Mouse (Mus musculus): ENCODE results near the gene D630045J12Rik. TPM values are rescaled to one million over a fixed set of nuclear protein-coding genes. Genes with fewer than 3 reads are reported as not detected.
A peak's percentile ranks its signal among the peaks of the same experiment; 100 is the strongest.

The D630045J12Rik gene
- polyA plus RNA-seq, 1 experiment from 2014 or later = 9.7 TPM

DNA sequence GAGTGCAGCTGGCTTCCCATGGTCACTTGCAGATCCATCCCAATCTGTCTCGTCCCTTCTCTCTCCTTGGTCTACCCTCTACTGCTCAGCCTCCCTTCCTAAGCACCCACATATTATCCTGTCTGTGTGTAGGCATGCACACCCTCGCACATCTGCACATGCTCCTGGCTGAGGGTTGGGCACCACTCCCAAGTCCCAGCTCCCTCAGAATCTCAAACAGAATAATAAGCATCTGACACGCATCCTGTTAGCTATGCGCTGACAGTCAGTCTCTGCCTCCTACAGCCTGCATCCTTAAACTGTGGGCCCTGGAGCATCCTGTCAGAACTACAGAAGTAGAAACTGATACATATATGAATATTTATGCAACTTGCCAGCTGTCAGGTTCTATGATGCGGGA is 13.2 kb downstream of the D630045J12Rik start:
- Histone ChIP-seq H3K4me3 (no peak overlapping the region), H3K9me3 (no peaks in the 10 kb centered on the region), H3K9ac (no peak overlapping the region), H3K36me3 (no peaks in the 10 kb centered on the region), H3K27ac (no peak overlapping the region), H3K4me2 (replicated peaks) (no peak overlapping the region), H3K27me3 (no peaks in the 10 kb centered on the region), H3K4me1 (peaks cover 20% of the 10 kb centered on the region; the same call in 1 of the 2 replicates)
- 81% methylated on average over 5 of the region's 5 CpGs for WGBS
- no peak for ATAC-seq (ENCODE audit: insufficient number of reproducible peaks, insufficient read depth, low FRiP score, low TSS enrichment)

GRCm38 (mm10) chr6:38238382-38238781 is 15.4 kb downstream of the D630045J12Rik start:
- Histone ChIP-seq H3K36me3 (no peaks in the 10 kb centered on the region), H3K9me3 (no peaks in the 10 kb centered on the region), H3K4me2 (replicated peaks) (no peak overlapping the region), H3K27ac (no peak overlapping the region), H3K27me3 (no peaks in the 10 kb centered on the region), H3K4me3 (no peak overlapping the region), H3K9ac (no peak overlapping the region), H3K4me1 (0 out of 2 replicates have a peak, but pooled peaks cover 7% of the 10 kb centered on the region)
- 69% methylated on average over 4 of the region's 4 CpGs for WGBS
- no peak for ATAC-seq (ENCODE audit: insufficient number of reproducible peaks, insufficient read depth, low FRiP score, low TSS enrichment)

- no peak for ATAC-seq (ENCODE audit: insufficient number of reproducible peaks, insufficient read depth, low FRiP score, low TSS enrichment)
- Histone ChIP-seq H3K27me3 (no peaks in the 10 kb centered on the region), H3K9me3 (no peaks in the 10 kb centered on the region), H3K4me2 (replicated peaks) (no peak overlapping the region), H3K4me1 (peaks cover 21% of the 10 kb centered on the region), H3K4me3 (no peak overlapping the region), H3K27ac (no peak overlapping the region), H3K9ac (no peak overlapping the region), H3K36me3 (no peaks in the 10 kb centered on the region)
- WGBS = 80% methylated on average over 7 of the region's 7 CpGs
Measured at GRCm38 (mm10) chr6:38235991-38236658, 17.7 kb downstream of the D630045J12Rik start.

DNA sequence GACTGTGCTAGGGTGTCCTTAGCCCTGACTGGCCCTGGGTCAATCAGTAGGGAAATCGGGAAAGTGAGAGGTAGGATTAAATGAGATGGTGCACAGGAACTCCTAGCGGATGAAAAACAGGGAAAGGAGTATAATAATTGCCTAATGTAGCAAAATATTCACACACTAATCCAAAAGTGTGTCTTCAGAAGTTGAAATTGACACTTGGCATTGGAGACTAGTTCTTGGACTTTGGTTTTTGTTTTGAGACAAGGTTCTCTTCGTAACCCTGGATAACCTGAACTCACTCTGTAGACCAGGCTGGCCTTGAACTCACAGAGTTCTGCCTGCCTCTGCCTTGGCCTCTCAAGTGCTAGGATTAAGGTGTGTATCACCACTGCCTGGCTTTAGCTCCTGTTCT is 20.0 kb downstream of the D630045J12Rik start:
- peaks cover 16% of the 10 kb centered on the region for H3K4me1 ChIP-seq
- no peak overlapping the region for H3K9ac ChIP-seq
- no peak overlapping the region for H3K27ac ChIP-seq
- H3K36me3 ChIP-seq = no peaks in the 10 kb centered on the region
- 95% methylated on average over 3 of the region's 3 CpGs for WGBS
- no peak overlapping the region for H3K4me2 ChIP-seq (replicated peaks)
- no peaks in the 10 kb centered on the region for H3K9me3 ChIP-seq
- no peak overlapping the region for H3K4me3 ChIP-seq
- H3K27me3 ChIP-seq = no peaks in the 10 kb centered on the region
- ATAC-seq (ENCODE audit: insufficient number of reproducible peaks, insufficient read depth, low FRiP score, low TSS enrichment) = no peak

DNA sequence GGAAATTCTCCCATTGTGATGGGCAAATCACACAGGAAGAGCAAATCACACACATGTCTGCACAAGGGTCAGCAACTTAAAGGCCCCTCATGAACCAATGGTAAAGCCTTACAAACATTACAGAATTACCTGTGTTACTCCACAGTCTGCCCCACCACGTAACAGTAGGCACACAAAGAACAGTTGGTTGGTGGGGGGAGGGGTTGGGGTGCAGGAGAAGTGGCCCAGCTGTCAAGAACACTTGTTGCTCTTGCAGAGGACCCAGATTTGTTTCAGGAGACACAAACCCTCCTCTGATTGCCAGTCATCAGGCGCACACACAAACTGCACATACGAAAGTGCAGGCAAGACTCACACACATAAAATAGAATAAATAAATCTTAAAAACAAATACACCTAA is 20.9 kb downstream of the D630045J12Rik start:
- 68% methylated on average over 3 of the region's 3 CpGs for WGBS
- Histone ChIP-seq H3K27ac (no peak overlapping the region), H3K4me1 (peaks cover 16% of the 10 kb centered on the region), H3K4me3 (no peak overlapping the region), H3K9me3 (no peaks in the 10 kb centered on the region), H3K27me3 (no peaks in the 10 kb centered on the region), H3K9ac (no peak overlapping the region), H3K4me2 (replicated peaks) (no peak overlapping the region), H3K36me3 (no peaks in the 10 kb centered on the region)
- ATAC-seq (ENCODE audit: insufficient number of reproducible peaks, insufficient read depth, low FRiP score, low TSS enrichment) = no peak

DNA sequence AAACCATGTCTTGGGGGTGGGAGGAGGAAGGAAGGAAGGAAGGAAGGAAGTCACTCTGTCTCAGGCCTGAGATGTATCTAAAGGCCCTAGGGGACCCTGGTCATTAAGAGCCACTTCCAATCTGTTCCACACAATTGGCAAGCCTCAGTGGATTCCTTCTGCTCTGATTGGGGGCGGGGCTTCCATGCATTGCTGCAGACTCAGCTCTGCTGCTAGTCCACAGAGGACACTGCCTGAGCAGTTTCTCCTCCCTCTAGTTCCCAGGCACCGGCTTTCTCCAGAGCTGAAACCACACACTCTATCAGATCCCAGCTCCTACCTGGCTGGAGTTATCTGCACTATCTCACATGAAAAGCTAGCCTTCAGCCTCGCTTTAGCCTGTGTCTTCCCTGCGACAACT is 21.8 kb downstream of the D630045J12Rik start:
- Histone ChIP-seq H3K4me2 (replicated peaks) (0 out of 2 replicates have a peak overlapping the region, but pooled peaks have one; percentile 7), H3K4me3 (no peak overlapping the region), H3K36me3 (no peaks in the 10 kb centered on the region), H3K9ac (no peak overlapping the region), H3K27ac (peak overlapping the region; percentile 41; the same call in 1 of the 2 replicates), H3K9me3 (no peaks in the 10 kb centered on the region), H3K4me1 (peaks cover 16% of the 10 kb centered on the region), H3K27me3 (no peaks in the 10 kb centered on the region)
- 53% methylated on average over 4 of the region's 4 CpGs for WGBS
- peak; percentile 47; the same call in 1 of the 2 replicates for ATAC-seq (ENCODE audit: insufficient number of reproducible peaks, insufficient read depth, low FRiP score, low TSS enrichment)

DNA sequence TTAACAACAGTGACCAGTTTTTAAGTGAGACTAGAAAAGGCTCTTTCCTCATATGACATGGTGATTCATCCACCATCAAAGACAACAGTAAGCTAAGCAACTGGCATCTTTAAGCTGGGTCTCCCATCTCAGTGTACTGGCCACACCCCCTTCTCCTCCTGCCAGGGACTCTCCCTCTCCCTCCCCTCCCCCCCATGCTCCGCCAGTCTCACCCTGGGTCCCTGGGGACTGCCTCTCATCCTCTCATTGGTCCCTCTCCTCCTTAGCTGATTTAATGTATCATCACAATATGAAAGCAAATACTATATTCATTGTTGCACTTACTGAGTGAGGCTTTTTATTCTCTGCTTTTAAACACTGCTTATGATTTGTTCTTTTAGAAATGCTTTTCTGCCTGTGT is 29.7 kb downstream of the D630045J12Rik start:
- Histone ChIP-seq H3K9me3 (no peaks in the 10 kb centered on the region), H3K4me3 (no peak overlapping the region), H3K27me3 (no peaks in the 10 kb centered on the region), H3K4me2 (replicated peaks) (no peak overlapping the region), H3K36me3 (no peaks in the 10 kb centered on the region), H3K27ac (0 out of 2 replicates have a peak overlapping the region, but pooled peaks have one; percentile 26), H3K4me1 (peaks cover 14% of the 10 kb centered on the region), H3K9ac (no peak overlapping the region)
- 60% methylated on average over 1 of the region's 1 CpGs for WGBS
- no peak for ATAC-seq (ENCODE audit: insufficient number of reproducible peaks, insufficient read depth, low FRiP score, low TSS enrichment)

GRCm38 (mm10) chr6:38219261-38219660 is 34.5 kb downstream of the D630045J12Rik start:
- Histone ChIP-seq H3K4me2 (replicated peaks) (no peak overlapping the region), H3K9ac (no peak overlapping the region), H3K9me3 (no peaks in the 10 kb centered on the region), H3K4me3 (no peak overlapping the region), H3K27ac (no peak overlapping the region), H3K27me3 (no peaks in the 10 kb centered on the region), H3K4me1 (peaks cover 8% of the 10 kb centered on the region), H3K36me3 (peaks cover 3% of the 10 kb centered on the region; the same call in 1 of the 2 replicates)
- 0 out of 2 replicates have a peak, but pooled peaks have one; percentile 67 for ATAC-seq (ENCODE audit: insufficient number of reproducible peaks, insufficient read depth, low FRiP score, low TSS enrichment)
- 94% methylated on average over 2 of the region's 2 CpGs for WGBS

DNA sequence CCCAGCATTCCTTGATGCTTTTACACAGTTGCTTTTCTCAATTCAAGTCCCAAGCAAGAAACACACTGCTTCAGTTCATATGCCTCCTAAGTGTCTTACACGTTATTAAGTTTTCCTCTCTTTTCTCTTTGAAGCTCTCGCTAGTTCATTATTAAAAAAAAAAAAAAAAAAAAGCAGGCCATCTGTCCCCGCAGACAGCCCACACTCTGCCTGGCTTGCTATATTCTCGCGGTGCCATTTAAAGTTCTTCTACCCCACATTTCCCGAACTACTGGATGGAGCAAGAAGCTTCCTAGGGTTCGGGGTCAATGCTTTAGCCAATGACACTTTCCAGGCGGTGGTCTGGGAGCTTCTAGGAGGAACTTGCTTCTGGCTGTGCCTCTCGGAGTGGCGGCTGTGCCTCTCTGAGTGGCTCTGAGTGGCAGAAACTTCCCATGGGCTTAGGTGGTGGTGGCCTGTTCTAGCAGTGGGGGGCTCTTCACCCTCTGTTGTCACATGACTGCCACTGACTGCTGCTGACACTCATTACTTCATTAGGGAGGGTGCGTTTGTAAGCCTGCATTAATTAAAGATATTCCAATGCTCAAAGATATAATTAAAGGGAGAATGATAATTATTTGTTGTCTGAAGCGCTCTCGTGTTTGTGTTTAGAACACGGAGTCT is 38.2 kb downstream of the D630045J12Rik start:
- Histone ChIP-seq H3K9me3 (no peaks in the 10 kb centered on the region; the same call in 1 of the 2 replicates), H3K27ac (no peak overlapping the region), H3K27me3 (no peaks in the 10 kb centered on the region), H3K4me2 (replicated peaks) (no peak overlapping the region), H3K4me1 (no peaks in the 10 kb centered on the region), H3K9ac (no peak overlapping the region), H3K4me3 (no peak overlapping the region), H3K36me3 (peaks cover 8% of the 10 kb centered on the region; the same call in 1 of the 2 replicates)
- 81% methylated on average over 14 of the region's 14 CpGs for WGBS
- ATAC-seq (ENCODE audit: insufficient number of reproducible peaks, insufficient read depth, low FRiP score, low TSS enrichment) = no peak

GRCm38 (mm10) chr6:38207621-38208020 is 46.2 kb downstream of the D630045J12Rik start:
- Histone ChIP-seq H3K27me3 (no peaks in the 10 kb centered on the region), H3K27ac (peak overlapping the region; percentile 69; the same call in 1 of the 2 replicates), H3K9ac (no peak overlapping the region), H3K9me3 (no peaks in the 10 kb centered on the region; the same call in 1 of the 2 replicates), H3K36me3 (no peaks in the 10 kb centered on the region), H3K4me3 (no peak overlapping the region), H3K4me2 (replicated peaks) (no peak overlapping the region), H3K4me1 (peaks cover 40% of the 10 kb centered on the region)
- no peak for ATAC-seq (ENCODE audit: insufficient number of reproducible peaks, insufficient read depth, low FRiP score, low TSS enrichment)
- WGBS = 58% methylated on average over 2 of the region's 2 CpGs

- Histone ChIP-seq H3K4me2 (replicated peaks) (no peak overlapping the region), H3K4me3 (no peak overlapping the region), H3K4me1 (peaks cover 40% of the 10 kb centered on the region), H3K27ac (peak overlapping the region; percentile 69), H3K9ac (no peak overlapping the region), H3K27me3 (no peaks in the 10 kb centered on the region), H3K36me3 (no peaks in the 10 kb centered on the region), H3K9me3 (no peaks in the 10 kb centered on the region)
- ATAC-seq (ENCODE audit: insufficient number of reproducible peaks, insufficient read depth, low FRiP score, low TSS enrichment) = no peak
- WGBS = 5% methylated on average over 8 of the region's 8 CpGs
Measured at GRCm38 (mm10) chr6:38206941-38207531, 46.8 kb downstream of the D630045J12Rik start.

GRCm38 (mm10) chr6:38205375-38205774 is 48.4 kb downstream of the D630045J12Rik start:
- no peaks in the 10 kb centered on the region for H3K9me3 ChIP-seq
- no peaks in the 10 kb centered on the region for H3K27me3 ChIP-seq
- ATAC-seq (ENCODE audit: insufficient number of reproducible peaks, insufficient read depth, low FRiP score, low TSS enrichment) = no peak
- WGBS = 79% methylated on average over 6 of the region's 6 CpGs
- no peak overlapping the region for H3K4me3 ChIP-seq
- no peak overlapping the region for H3K9ac ChIP-seq
- H3K36me3 ChIP-seq = no peaks in the 10 kb centered on the region
- no peak overlapping the region for H3K27ac ChIP-seq
- H3K4me1 ChIP-seq = peaks cover 40% of the 10 kb centered on the region
- no peak overlapping the region for H3K4me2 ChIP-seq (replicated peaks)

Measured in embryonic facial prominence, embryonic 12.5 days (tissue).